Mouse (Mus musculus) heart, embryonic 14.5 days (tissue): ENCODE measurements around the gene Pkp2. TPM values are rescaled to one million over a fixed set of nuclear protein-coding genes. Genes with fewer than 3 reads are reported as not detected.

Source experiments
- ATAC-seq: fragments of 200-750 bp; cut with Nextera tagmentation; 2 replicates; pipeline ENCODE4 v1.8.0; 2017; ENCODE audit warnings: low read depth, moderate TSS enrichment; ENCODE audit not compliant: insufficient number of reproducible peaks, insufficient read depth, low FRiP score
- H3K27ac ChIP-seq, 2 experiments: fragments of 200-500 bp in 1 of 2; fragments of 300-500 bp in 1 of 2; sonication (generic) in 1 of 2; replicated peaks in 1 of 2; 2 replicates each; pipeline ENCODE4 v1.5.1; 2012 to 2014; ENCODE audit warnings: low read depth in 2 of 2, low read length in 2 of 2, control low read depth in 1 of 2, mild to moderate bottlenecking in 1 of 2, mixed read lengths in 1 of 2; ENCODE audit not compliant: control insufficient read depth in 1 of 2, insufficient read depth in 1 of 2
- H3K27me3 ChIP-seq: fragments of 300-500 bp; sonication (generic); 2 replicates; pipeline ENCODE4 v1.6.1; 2014; ENCODE audit warnings: mild to moderate bottlenecking, low read length, control low read depth; ENCODE audit not compliant: control insufficient read depth, insufficient read depth
- H3K36me3 ChIP-seq: fragments of 300-500 bp; sonication (generic); 2 replicates; pipeline ENCODE4 v1.6.1; 2014; ENCODE audit warnings: mild to moderate bottlenecking, control low read depth, low read length, mixed read lengths; ENCODE audit not compliant: control insufficient read depth, insufficient read depth
- H3K4me1 ChIP-seq, 2 experiments: fragments of 200-500 bp in 1 of 2; fragments of 300-500 bp in 1 of 2; sonication (generic) in 1 of 2; 2 replicates each; pipeline ENCODE4 v1.6.1; 2012 to 2014; ENCODE audit warnings: low read length in 2 of 2, control low read depth in 1 of 2, mixed read lengths in 1 of 2; ENCODE audit not compliant: control insufficient read depth in 2 of 2, insufficient read depth in 2 of 2
- H3K4me2 ChIP-seq: fragments of 300-500 bp; sonication (generic); 2 replicates; pipeline ENCODE4 v1.6.1; 2014; ENCODE audit warnings: mild to moderate bottlenecking, low read length
- H3K4me3 ChIP-seq, 2 experiments: fragments of 200-500 bp in 1 of 2; fragments of 300-500 bp in 1 of 2; sonication (generic) in 1 of 2; 2 replicates each; pipeline ENCODE4 v1.5.1; 2012 to 2014; ENCODE audit warnings: low read length in 2 of 2, mild to moderate bottlenecking in 2 of 2, control low read depth in 1 of 2, low read depth in 1 of 2, moderate library complexity in 1 of 2; ENCODE audit not compliant: control insufficient read depth in 1 of 2, insufficient read depth in 1 of 2
- H3K9ac ChIP-seq: fragments of 300-500 bp; sonication (generic); 2 replicates; pipeline ENCODE4 v1.6.1; 2014; ENCODE audit warnings: mild to moderate bottlenecking, low read length
- H3K9me3 ChIP-seq: fragments of 300-500 bp; sonication (generic); 2 replicates; pipeline ENCODE4 v1.6.1; 2016; ENCODE audit warnings: low read length, control low read depth; ENCODE audit not compliant: control insufficient read depth
- WGBS: fragments of 180-500 bp; shearing (Covaris S2); extraction: QIAGEN DNeasy Blood & Tissue Kit; methylation state at CpG from one replicate; pipeline ENCODE4 v1.1.7; 2014; 5-methylcytosine and 5-hydroxymethylcytosine counted together
- polyA plus RNA-seq: library from polyadenylated mRNA; unstranded; fragments of >200 nt; fragmentation: Nextera tagmentation; extraction: Ambion mirVana; gene quantifications from 2 replicates; pipeline ENCODE4 v1.2.1, GENCODE M21; 2014

Pkp2 gene
- polyA plus RNA-seq, 1 experiment from 2014 or later = 157 TPM

DNA sequence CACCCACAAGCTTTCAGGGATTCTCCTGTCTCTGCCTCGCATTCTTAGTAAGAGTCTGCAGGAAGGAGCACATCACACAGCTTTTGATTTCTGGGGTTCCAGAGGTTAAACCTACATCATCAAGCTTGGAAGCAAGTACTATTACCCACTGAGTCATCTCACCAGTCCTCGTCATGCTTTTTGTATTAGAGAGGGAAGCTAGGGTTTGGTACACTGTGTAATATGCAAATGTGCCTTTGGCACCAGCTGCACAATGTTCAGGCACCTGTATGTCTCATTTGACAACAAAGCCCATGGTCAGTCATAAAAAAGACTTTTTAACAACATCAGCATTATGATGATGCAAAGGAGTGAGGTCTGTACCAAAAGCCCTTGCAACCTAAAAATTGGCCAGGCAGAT, 25.2 kb downstream of the Pkp2 start:
- no peak overlapping the region for H3K4me3 ChIP-seq
- H3K9me3 ChIP-seq = no peaks in the 10 kb centered on the region
- no peak overlapping the region for H3K4me2 ChIP-seq
- peaks cover 76% of the 10 kb centered on the region for H3K36me3 ChIP-seq
- H3K9ac ChIP-seq = no peak overlapping the region
- H3K27me3 ChIP-seq = no peaks in the 10 kb centered on the region
- ATAC-seq = no peak
- no peaks in the 10 kb centered on the region for H3K4me1 ChIP-seq
- 80% methylated on average over 2 of the region's 2 CpGs for WGBS
- H3K27ac ChIP-seq = no peak overlapping the region

DNA sequence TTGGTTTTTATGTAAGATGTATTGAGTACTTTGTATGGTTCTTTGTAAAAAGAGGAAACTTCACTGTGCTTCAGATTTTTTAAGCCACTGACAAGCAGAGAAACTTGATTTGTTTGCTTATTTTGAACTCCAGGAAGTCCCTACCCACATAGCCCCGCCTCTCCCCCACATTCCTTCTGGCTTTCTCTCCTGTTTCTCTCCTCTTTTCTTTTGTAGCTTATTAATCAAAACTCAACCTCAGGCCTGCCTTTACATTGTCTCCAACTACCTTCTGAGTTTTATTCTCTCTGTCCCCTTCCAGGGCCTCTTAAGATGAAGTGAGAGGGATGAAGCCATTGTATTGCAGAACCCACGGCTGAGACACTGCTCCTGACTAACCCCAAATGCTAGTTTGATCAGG, 31.6 kb downstream of the Pkp2 start:
- 42% methylated on average over 2 of the region's 2 CpGs for WGBS
- Histone ChIP-seq H3K4me3 (no peak overlapping the region), H3K9me3 (no peaks in the 10 kb centered on the region), H3K27me3 (no peaks in the 10 kb centered on the region), H3K4me1 (no peaks in the 10 kb centered on the region; a peak in 1 of 4 replicates), H3K9ac (no peak overlapping the region), H3K4me2 (no peak overlapping the region), H3K36me3 (peaks cover 90% of the 10 kb centered on the region), H3K27ac (peak overlapping the region in 1 of 2 experiments; percentile 36; a peak in 1 of 4 replicates)
- no peak for ATAC-seq

GRCm38 (mm10) chr16:16250470-16250869, 37.4 kb downstream of the Pkp2 start:
- Histone ChIP-seq H3K9me3 (no peaks in the 10 kb centered on the region), H3K9ac (no peak overlapping the region), H3K36me3 (peaks cover 67% of the 10 kb centered on the region), H3K4me2 (no peak overlapping the region), H3K27me3 (no peaks in the 10 kb centered on the region), H3K27ac (peak overlapping the region; percentile 8 to 48; a peak in 2 of 4 replicates), H3K4me3 (no peak overlapping the region), H3K4me1 (peaks cover 13 to 20% of the 10 kb centered on the region in 2 experiments)
- ATAC-seq = no peak
- 29% methylated on average over 2 of the region's 2 CpGs for WGBS

- H3K27me3 ChIP-seq = no peaks in the 10 kb centered on the region
- WGBS = 32% methylated on average over 4 of the region's 4 CpGs
- ATAC-seq = peak; percentile 64
- no peaks in the 10 kb centered on the region for H3K9me3 ChIP-seq
- peak overlapping the region; percentile 85 to 89 for H3K27ac ChIP-seq
- peaks cover 51% of the 10 kb centered on the region for H3K36me3 ChIP-seq
- H3K4me1 ChIP-seq = peaks cover 22 to 42% of the 10 kb centered on the region in 2 experiments
- H3K9ac ChIP-seq = peak overlapping the region; percentile 49
- H3K4me2 ChIP-seq = peak overlapping the region; percentile 5; the same call in 1 of the 2 replicates
- H3K4me3 ChIP-seq = no peak overlapping the region
These were observed 40.4 kb downstream of the Pkp2 start for GRCm38 (mm10) chr16:16253326-16254074.

DNA sequence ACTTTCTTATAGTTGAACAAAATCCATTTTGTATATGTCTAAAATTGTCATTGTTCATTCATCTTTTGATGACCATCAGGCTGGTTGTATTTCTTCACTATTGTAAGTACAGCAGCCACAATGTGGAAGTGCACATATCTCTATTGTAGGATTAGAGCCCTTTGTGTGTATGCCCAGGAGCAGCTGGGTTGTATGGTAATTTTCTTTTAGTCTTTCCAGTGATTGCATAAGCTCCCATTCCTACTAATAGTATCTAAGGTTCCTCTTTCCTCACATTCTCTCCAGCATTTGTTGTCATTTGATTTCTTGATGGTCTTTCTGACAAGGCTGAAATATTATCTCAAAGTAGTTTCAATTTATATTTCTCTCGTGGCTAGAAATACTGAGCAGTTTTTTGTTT, 42.1 kb downstream of the Pkp2 start:
- no peak overlapping the region for H3K4me3 ChIP-seq
- peak overlapping the region in 1 of 2 experiments; percentile 96; a peak in 2 of 4 replicates for H3K27ac ChIP-seq
- peaks cover 25 to 51% of the 10 kb centered on the region in 2 experiments for H3K4me1 ChIP-seq
- no peak for ATAC-seq
- no peak overlapping the region for H3K4me2 ChIP-seq
- H3K36me3 ChIP-seq = peaks cover 49% of the 10 kb centered on the region
- H3K9me3 ChIP-seq = no peaks in the 10 kb centered on the region
- H3K9ac ChIP-seq = no peak overlapping the region
- H3K27me3 ChIP-seq = no peaks in the 10 kb centered on the region
- WGBS = 61% methylated on average over 1 of the region's 1 CpGs

DNA sequence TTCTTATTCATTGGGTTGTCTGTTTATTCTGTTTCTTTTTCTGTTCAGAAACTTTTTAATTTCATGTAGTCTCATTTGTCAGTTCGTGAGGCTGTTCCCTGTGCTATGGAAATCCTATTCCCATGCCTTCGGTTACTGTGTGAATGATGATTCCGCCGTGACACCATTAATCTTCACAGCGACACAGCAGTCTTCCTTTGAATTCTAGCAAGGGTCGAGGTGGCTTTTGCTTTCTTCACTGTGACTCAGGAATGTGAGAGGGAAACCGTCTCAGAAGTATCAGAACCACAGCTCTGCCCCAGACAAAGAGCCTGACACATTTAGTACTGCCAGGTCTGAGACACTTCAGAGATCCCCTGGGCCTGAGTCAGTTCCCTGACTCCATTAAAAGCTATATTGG, 42.8 kb downstream of the Pkp2 start:
- Histone ChIP-seq H3K4me2 (peak overlapping the region; percentile 34), H3K9ac (peak overlapping the region; percentile 45), H3K27ac (peak overlapping the region; percentile 94 to 96), H3K4me1 (peaks cover 25 to 51% of the 10 kb centered on the region in 2 experiments), H3K4me3 (no peak overlapping the region), H3K27me3 (no peaks in the 10 kb centered on the region), H3K9me3 (no peaks in the 10 kb centered on the region), H3K36me3 (peaks cover 49% of the 10 kb centered on the region)
- 29% methylated on average over 7 of the region's 7 CpGs for WGBS
- no peak for ATAC-seq

DNA sequence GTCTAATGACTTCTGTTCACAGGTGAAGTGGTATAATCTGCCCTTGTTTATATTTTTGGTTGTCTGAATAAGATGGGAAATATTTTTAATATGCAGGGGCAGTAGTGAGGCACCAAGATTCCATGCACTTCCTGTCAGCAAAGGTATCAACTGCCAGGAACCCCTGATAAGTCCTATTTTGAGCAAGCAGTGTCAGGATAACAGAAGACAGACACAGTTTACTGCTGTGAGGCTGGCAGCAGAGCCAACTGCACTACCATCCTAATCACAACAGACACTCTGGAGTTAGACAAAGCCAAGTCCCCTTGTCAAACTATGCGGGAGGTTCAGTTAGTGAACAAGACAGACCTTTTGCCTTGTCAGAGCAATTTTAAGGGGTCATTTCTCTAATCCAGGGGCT, 43.6 kb downstream of the Pkp2 start:
- peak overlapping the region; percentile 90 to 94 for H3K27ac ChIP-seq
- no peaks in the 10 kb centered on the region for H3K27me3 ChIP-seq
- peak; percentile 86 for ATAC-seq
- peak overlapping the region; percentile 38 for H3K9ac ChIP-seq
- no peak overlapping the region for H3K4me3 ChIP-seq
- H3K4me1 ChIP-seq = peaks cover 25 to 57% of the 10 kb centered on the region in 2 experiments
- H3K36me3 ChIP-seq = peaks cover 51% of the 10 kb centered on the region
- H3K9me3 ChIP-seq = no peaks in the 10 kb centered on the region
- WGBS = 10% methylated on average over 1 of the region's 1 CpGs
- H3K4me2 ChIP-seq = peak overlapping the region; percentile 35
